Mouse (Mus musculus): ENCODE measurements around the gene Gm10300. TPM values are rescaled to one million over a fixed set of nuclear protein-coding genes. Genes with fewer than 3 reads are reported as not detected.

The Gm10300 gene
- polyA plus RNA-seq, 1 experiment from 2014 or later, result not detected

DNA sequence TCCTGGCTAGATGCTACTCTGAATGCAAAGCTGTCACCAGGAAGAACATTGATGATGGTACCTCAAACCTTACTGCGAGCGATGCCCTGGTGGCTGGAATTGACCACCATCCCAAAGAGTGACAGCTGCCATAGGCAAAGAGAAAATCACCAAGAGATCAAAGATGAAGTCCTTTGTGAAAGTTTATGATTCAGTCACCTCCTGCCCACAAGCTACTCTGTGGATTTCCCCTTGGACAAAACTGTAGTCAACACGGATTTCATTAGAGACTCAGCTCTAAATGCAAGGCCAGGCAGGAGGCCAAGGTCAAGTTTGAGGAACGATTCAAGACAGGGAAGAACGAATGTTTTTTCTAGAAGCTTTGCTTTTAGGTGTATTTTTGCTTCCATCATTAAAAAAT, 19.4 kb downstream of the Gm10300 start:
- Histone ChIP-seq H3K4me3 (ENCODE audit: low read length) (no peak overlapping the region), H3K4me1 (ENCODE audit: control insufficient read depth, insufficient read depth, low read length) (peaks cover 8% of the 10 kb centered on the region; the same call in 1 of the 2 replicates), H3K4me2 (ENCODE audit: low read depth, low read length) (no peak overlapping the region), H3K9ac (ENCODE audit: low read depth, low read length) (no peak overlapping the region), H3K27ac (ENCODE audit: low read length) (peak overlapping the region; percentile 49; the same call in 1 of the 2 replicates), H3K9me3 (ENCODE audit: control insufficient read depth, low read length) (no peaks in the 10 kb centered on the region), H3K27me3 (replicated peaks; ENCODE audit: control insufficient read depth, insufficient read depth, low read length) (no peaks in the 10 kb centered on the region), H3K36me3 (ENCODE audit: control insufficient read depth, insufficient read depth, low read length) (no peaks in the 10 kb centered on the region)
- 84% methylated on average over 5 of the region's 5 CpGs for WGBS
- no peak for ATAC-seq

DNA sequence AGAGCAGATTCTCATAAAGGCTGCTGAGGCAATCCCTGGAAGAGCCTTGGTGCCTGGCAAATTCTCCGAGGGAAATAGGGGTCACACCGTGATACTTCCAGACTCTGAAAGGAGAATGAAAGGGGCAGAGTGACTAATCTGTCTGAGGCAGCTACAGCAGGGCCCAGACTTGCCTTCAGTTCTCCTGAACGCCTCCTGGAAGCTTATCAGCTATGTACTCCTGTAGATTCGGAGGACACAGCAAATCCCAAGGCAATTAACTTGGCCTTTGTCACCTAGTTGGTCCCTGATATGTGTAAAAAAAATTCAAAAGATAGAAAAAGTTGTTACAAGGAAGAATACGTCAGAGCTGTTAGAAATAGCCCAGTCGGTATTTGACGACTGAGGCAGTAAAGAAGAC, 20.5 kb downstream of the Gm10300 start:
- WGBS, result 55% methylated on average over 7 of the region's 7 CpGs
- H3K36me3 ChIP-seq (ENCODE audit: control insufficient read depth, insufficient read depth, low read length), result no peaks in the 10 kb centered on the region
- peak; percentile 71 for ATAC-seq
- no peak overlapping the region for H3K9ac ChIP-seq (ENCODE audit: low read depth, low read length)
- peak overlapping the region; percentile 75 for H3K27ac ChIP-seq (ENCODE audit: low read length)
- no peak overlapping the region for H3K4me3 ChIP-seq (ENCODE audit: low read length)
- H3K4me2 ChIP-seq (ENCODE audit: low read depth, low read length), result no peak overlapping the region
- H3K27me3 ChIP-seq (replicated peaks; ENCODE audit: control insufficient read depth, insufficient read depth, low read length), result no peaks in the 10 kb centered on the region
- no peaks in the 10 kb centered on the region for H3K9me3 ChIP-seq (ENCODE audit: control insufficient read depth, low read length)
- H3K4me1 ChIP-seq (ENCODE audit: control insufficient read depth, insufficient read depth, low read length), result peaks cover 8% of the 10 kb centered on the region; the same call in 1 of the 2 replicates

DNA sequence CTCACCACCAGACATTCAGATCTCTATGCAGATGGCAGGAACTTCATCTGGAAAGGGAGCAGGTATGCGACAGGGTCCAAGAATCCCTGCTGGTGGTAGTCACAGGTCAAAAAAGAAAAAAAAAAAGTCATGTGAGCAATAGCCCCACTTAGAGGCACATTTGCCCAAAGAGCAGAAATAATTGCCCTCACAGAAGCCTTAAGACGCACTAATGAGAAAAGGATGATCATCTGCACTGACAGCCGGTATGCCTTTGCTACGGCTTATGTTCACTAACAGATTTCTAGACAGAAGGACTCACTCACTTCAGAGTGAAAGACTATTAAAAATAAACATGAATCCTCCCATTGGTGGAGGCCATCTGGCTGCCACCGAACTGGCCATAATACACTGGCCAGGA, 25.1 kb downstream of the Gm10300 start:
- 72% methylated on average over 5 of the region's 5 CpGs for WGBS
- Histone ChIP-seq H3K4me2 (ENCODE audit: low read depth, low read length) (no peak overlapping the region), H3K9ac (ENCODE audit: low read depth, low read length) (no peak overlapping the region), H3K27me3 (replicated peaks; ENCODE audit: control insufficient read depth, insufficient read depth, low read length) (no peaks in the 10 kb centered on the region), H3K4me1 (ENCODE audit: control insufficient read depth, insufficient read depth, low read length) (no peaks in the 10 kb centered on the region), H3K4me3 (ENCODE audit: low read length) (no peak overlapping the region), H3K36me3 (ENCODE audit: control insufficient read depth, insufficient read depth, low read length) (no peaks in the 10 kb centered on the region), H3K27ac (ENCODE audit: low read length) (no peak overlapping the region), H3K9me3 (ENCODE audit: control insufficient read depth, low read length) (no peaks in the 10 kb centered on the region)
- no peak for ATAC-seq

DNA sequence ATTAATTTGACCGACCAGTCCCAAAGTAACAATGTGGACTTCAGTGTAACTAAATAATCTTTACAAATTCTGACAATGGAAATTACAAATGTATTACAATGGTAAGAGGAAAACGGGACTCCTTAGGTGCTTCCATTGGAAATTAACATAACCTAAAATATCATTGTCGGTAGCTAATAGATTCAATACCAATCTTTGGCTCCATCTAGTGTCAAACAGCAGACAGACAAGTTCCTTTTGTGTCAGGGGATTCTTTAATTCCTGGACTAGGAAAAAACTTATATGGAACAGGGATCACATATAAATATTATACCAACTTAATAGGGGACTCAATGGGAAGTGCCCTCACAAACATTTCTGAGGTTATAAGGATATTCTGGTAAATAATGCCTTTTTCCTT, 26.7 kb downstream of the Gm10300 start:
- no peaks in the 10 kb centered on the region for H3K4me1 ChIP-seq (ENCODE audit: control insufficient read depth, insufficient read depth, low read length)
- 38% methylated on average over 3 of the region's 3 CpGs for WGBS
- H3K9me3 ChIP-seq (ENCODE audit: control insufficient read depth, low read length), result no peaks in the 10 kb centered on the region
- no peak overlapping the region for H3K4me3 ChIP-seq (ENCODE audit: low read length)
- H3K27ac ChIP-seq (ENCODE audit: low read length), result no peak overlapping the region
- no peak overlapping the region for H3K9ac ChIP-seq (ENCODE audit: low read depth, low read length)
- no peak for ATAC-seq
- H3K36me3 ChIP-seq (ENCODE audit: control insufficient read depth, insufficient read depth, low read length), result no peaks in the 10 kb centered on the region
- H3K4me2 ChIP-seq (ENCODE audit: low read depth, low read length), result no peak overlapping the region
- no peaks in the 10 kb centered on the region for H3K27me3 ChIP-seq (replicated peaks; ENCODE audit: control insufficient read depth, insufficient read depth, low read length)

DNA sequence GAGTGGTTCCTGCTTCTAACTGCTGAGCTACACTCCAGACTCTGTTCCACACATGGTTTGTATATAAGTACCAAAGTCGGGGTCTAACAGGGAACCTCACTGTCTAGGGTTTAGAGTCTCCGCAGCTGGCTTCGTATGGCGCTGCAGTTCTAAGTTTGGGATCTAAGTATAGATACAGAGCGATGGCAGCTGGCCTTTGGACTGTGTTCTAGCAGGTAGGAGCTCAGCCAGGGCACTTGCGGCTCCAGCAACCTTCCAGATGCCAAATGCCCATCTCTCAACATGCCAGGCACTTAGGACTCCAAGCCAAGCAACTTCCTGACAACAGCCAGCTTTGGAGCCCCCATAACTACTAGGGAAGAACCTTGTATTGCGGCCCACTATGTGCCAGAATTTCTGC, 33.7 kb downstream of the Gm10300 start:
- WGBS, result 93% methylated on average over 7 of the region's 7 CpGs
- no peaks in the 10 kb centered on the region for H3K27me3 ChIP-seq (replicated peaks; ENCODE audit: control insufficient read depth, insufficient read depth, low read length)
- H3K9ac ChIP-seq (ENCODE audit: low read depth, low read length), result no peak overlapping the region
- H3K36me3 ChIP-seq (ENCODE audit: control insufficient read depth, insufficient read depth, low read length), result no peaks in the 10 kb centered on the region
- no peak for ATAC-seq
- no peaks in the 10 kb centered on the region for H3K9me3 ChIP-seq (ENCODE audit: control insufficient read depth, low read length)
- no peaks in the 10 kb centered on the region for H3K4me1 ChIP-seq (ENCODE audit: control insufficient read depth, insufficient read depth, low read length)
- H3K27ac ChIP-seq (ENCODE audit: low read length), result no peak overlapping the region
- no peak overlapping the region for H3K4me2 ChIP-seq (ENCODE audit: low read depth, low read length)
- no peak overlapping the region for H3K4me3 ChIP-seq (ENCODE audit: low read length)

DNA sequence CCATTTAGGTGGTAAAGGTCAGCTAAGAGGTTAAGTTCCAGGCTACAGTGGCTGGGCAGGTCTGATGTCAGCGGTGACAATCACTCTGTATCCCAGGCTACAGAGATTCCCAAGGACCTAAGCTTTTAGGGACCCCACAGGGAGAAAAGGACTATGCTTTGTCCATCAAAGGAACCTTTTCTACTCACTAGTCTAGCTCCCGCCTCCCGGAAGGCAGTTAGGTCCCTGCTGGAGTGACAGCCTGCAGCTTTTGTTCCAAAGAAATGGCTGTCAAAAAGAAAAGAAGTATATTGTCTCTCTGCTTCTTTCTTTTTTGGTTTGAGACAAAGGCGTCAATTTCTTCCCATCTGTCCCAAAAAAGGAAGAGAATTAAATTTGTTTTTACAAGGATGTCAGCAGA, 36.7 kb downstream of the Gm10300 start:
- no peaks in the 10 kb centered on the region for H3K36me3 ChIP-seq (ENCODE audit: control insufficient read depth, insufficient read depth, low read length)
- no peak for ATAC-seq
- no peak overlapping the region for H3K4me3 ChIP-seq (ENCODE audit: low read length)
- no peaks in the 10 kb centered on the region for H3K4me1 ChIP-seq (ENCODE audit: control insufficient read depth, insufficient read depth, low read length)
- H3K27ac ChIP-seq (ENCODE audit: low read length), result no peak overlapping the region
- H3K4me2 ChIP-seq (ENCODE audit: low read depth, low read length), result no peak overlapping the region
- 71% methylated on average over 4 of the region's 4 CpGs for WGBS
- no peak overlapping the region for H3K9ac ChIP-seq (ENCODE audit: low read depth, low read length)
- no peaks in the 10 kb centered on the region for H3K9me3 ChIP-seq (ENCODE audit: control insufficient read depth, low read length)
- no peaks in the 10 kb centered on the region for H3K27me3 ChIP-seq (replicated peaks; ENCODE audit: control insufficient read depth, insufficient read depth, low read length)

DNA sequence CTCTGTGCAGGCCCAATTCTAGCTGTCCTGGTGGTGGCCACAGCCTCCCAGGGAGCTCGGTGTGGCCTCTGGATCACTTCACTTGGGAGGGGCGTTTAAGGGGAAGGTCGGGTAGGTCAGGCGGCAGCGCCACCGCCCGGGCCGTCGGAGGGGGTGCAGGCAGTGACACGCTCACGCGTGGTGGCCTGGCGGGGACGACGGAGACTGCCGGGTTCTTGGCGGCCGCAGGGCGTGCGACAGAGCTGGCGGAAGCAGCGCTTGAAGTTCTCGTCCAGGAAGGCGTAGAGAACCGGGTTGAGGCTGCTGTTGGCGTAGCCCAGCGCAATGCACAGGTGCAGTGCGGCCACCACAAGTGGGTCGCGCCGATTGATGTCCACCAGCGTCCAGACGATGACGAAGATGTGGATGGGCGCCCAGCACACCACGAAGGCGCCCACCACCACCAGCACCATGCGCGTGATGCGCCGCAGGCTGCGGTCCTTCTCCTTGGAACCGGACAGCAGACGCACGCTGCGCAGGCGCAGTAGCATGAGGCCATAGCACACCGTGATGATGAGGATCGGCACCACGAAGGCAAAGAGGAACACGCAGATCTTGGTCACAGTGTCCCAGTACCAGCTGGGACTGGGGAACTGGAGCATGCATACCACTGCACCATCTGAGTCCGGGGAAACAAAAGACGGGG, 39.1 kb downstream of the Gm10300 start:
- no peak for ATAC-seq
- WGBS, result 49% methylated on average over 53 of the region's 53 CpGs
- no peak overlapping the region for H3K27ac ChIP-seq (ENCODE audit: low read length)
- H3K9me3 ChIP-seq (ENCODE audit: control insufficient read depth, low read length), result no peaks in the 10 kb centered on the region
- H3K27me3 ChIP-seq (replicated peaks; ENCODE audit: control insufficient read depth, insufficient read depth, low read length), result no peaks in the 10 kb centered on the region
- peak overlapping the region; percentile 49 for H3K9ac ChIP-seq (ENCODE audit: low read depth, low read length)
- H3K36me3 ChIP-seq (ENCODE audit: control insufficient read depth, insufficient read depth, low read length), result no peaks in the 10 kb centered on the region
- H3K4me2 ChIP-seq (ENCODE audit: low read depth, low read length), result peak overlapping the region; percentile 51
- H3K4me1 ChIP-seq (ENCODE audit: control insufficient read depth, insufficient read depth, low read length), result no peaks in the 10 kb centered on the region
- peak overlapping the region; percentile 37 for H3K4me3 ChIP-seq (ENCODE audit: low read length)

DNA sequence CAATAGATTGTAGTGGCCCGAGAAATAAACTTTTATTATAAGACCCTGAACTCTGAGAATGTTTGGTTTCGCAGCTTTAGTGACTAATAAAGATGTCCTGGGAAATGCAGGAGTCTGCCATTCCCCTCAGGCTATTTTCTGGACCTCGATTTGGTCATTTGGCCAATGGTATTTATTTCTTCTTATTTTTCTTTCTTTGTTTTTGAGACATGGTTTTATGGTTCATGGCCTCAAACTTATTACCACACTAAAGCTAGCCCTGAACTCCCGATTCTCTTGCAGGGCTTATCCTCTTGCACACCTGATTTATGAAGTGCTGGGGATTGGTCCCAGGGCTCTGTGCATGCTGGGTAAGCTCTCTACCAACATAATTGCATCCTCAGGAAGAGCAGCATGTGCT, 41.8 kb downstream of the Gm10300 start:
- H3K4me1 ChIP-seq (ENCODE audit: control insufficient read depth, insufficient read depth, low read length), result no peaks in the 10 kb centered on the region
- ATAC-seq, result no peak
- H3K9ac ChIP-seq (ENCODE audit: low read depth, low read length), result no peak overlapping the region
- no peak overlapping the region for H3K27ac ChIP-seq (ENCODE audit: low read length)
- no peak overlapping the region for H3K4me3 ChIP-seq (ENCODE audit: low read length)
- no peaks in the 10 kb centered on the region for H3K36me3 ChIP-seq (ENCODE audit: control insufficient read depth, insufficient read depth, low read length)
- WGBS, result 69% methylated on average over 4 of the region's 4 CpGs
- H3K9me3 ChIP-seq (ENCODE audit: control insufficient read depth, low read length), result no peaks in the 10 kb centered on the region
- H3K4me2 ChIP-seq (ENCODE audit: low read depth, low read length), result no peak overlapping the region
- H3K27me3 ChIP-seq (replicated peaks; ENCODE audit: control insufficient read depth, insufficient read depth, low read length), result no peaks in the 10 kb centered on the region

DNA sequence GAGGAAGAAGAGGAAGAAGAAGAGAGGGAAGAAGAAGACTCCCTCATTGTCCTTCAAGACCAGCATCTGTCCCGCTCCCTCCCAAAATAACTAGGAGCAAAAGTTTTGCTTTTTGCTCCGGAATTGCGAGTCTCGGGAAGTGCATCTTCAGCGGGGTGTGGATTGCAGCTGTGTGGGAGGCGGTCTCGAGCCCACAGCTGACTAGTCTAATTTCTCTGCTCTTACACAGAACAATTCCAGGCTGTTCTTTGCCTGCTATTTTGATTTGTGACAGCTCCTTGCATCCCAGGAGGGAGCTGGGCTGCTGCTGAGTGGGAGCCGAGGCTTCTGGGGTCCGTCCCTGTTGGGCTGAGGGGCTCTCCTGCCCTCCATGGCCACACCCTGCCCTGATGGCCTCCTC, 45.1 kb downstream of the Gm10300 start:
- 56% methylated on average over 9 of the region's 9 CpGs for WGBS
- no peaks in the 10 kb centered on the region for H3K4me1 ChIP-seq (ENCODE audit: control insufficient read depth, insufficient read depth, low read length)
- no peak overlapping the region for H3K9ac ChIP-seq (ENCODE audit: low read depth, low read length)
- H3K9me3 ChIP-seq (ENCODE audit: control insufficient read depth, low read length), result no peaks in the 10 kb centered on the region
- H3K4me2 ChIP-seq (ENCODE audit: low read depth, low read length), result no peak overlapping the region
- no peaks in the 10 kb centered on the region for H3K27me3 ChIP-seq (replicated peaks; ENCODE audit: control insufficient read depth, insufficient read depth, low read length)
- H3K27ac ChIP-seq (ENCODE audit: low read length), result no peak overlapping the region
- no peak for ATAC-seq
- H3K4me3 ChIP-seq (ENCODE audit: low read length), result no peak overlapping the region
- no peaks in the 10 kb centered on the region for H3K36me3 ChIP-seq (ENCODE audit: control insufficient read depth, insufficient read depth, low read length)

DNA sequence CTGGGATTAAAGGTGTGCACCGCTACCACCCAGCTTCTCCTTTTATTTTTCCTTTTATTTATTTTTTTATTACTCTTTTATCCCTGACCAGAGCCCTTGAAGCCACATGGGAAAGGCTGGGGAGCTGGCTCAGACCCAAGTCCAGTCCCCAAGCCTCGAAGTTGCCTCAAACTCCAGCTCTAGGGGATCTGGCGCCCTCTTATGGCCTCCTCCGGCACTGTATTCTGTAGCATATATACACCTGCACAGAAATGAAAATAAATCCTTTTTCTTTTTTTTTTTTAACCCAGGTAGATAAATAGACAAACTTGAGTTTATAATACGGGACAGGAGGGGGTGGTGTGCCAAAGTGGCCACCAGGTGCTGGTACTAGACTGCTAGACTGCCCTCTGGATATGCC, 47.2 kb downstream of the Gm10300 start:
- 83% methylated on average over 5 of the region's 5 CpGs for WGBS
- H3K9me3 ChIP-seq (ENCODE audit: control insufficient read depth, low read length), result no peaks in the 10 kb centered on the region
- no peak overlapping the region for H3K9ac ChIP-seq (ENCODE audit: low read depth, low read length)
- no peaks in the 10 kb centered on the region for H3K36me3 ChIP-seq (ENCODE audit: control insufficient read depth, insufficient read depth, low read length)
- no peaks in the 10 kb centered on the region for H3K4me1 ChIP-seq (ENCODE audit: control insufficient read depth, insufficient read depth, low read length)
- no peak overlapping the region for H3K4me3 ChIP-seq (ENCODE audit: low read length)
- no peak overlapping the region for H3K4me2 ChIP-seq (ENCODE audit: low read depth, low read length)
- H3K27me3 ChIP-seq (replicated peaks; ENCODE audit: control insufficient read depth, insufficient read depth, low read length), result no peaks in the 10 kb centered on the region
- ATAC-seq, result no peak
- no peak overlapping the region for H3K27ac ChIP-seq (ENCODE audit: low read length)
